Comparison of ENCODE assay signal across 10 mouse cellular contexts in the genomic region with DNA sequence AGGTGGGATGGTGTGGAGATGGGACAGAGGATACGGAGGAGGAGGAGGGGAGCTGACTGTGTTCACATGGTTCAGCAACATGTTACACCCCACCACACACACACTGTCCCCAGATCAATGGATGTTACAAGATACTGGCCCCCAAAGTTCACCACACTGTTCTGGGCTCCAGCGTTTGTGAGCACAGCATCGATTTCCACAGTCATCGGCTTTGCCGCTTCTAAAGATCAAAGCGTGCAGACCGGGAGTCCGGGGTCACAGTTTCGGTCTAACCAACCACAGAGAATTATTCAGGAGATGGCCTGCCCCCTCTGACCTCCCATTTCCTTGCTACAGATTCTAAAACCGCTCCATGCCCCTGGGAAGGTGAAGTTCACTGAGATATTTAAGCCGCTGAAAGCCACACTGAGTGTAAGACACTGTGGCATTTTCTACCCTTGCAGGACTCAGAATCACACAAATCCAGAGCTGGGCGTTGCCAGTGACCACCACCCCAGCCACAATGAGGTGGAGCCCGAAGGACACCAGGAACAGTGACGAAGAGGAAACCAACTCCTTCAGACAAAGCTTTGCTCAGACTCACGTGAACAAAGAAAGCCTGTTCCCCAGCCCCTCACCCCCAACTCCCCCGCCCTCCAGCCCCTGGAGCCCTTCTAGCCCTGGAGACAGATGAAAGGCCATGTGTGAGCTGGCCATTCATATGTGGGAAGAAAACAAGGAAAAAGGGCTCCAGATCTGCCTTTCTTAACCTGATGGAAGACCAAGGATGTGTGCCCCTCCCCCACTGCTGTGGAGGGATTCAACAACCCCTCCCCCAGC. TPM values are rescaled to one million over a fixed set of nuclear protein-coding genes. Genes with fewer than 3 reads are reported as not detected.
A peak's percentile ranks its signal among the peaks of the same experiment; 100 is the strongest.
DNase-seq lines count a peak whose midpoint lies in the region; ATAC-seq lines count a peak whose summit lies in the region.
"Had no signal": no experiment of that assay in that cellular context is flagged by ENCODE, and none has a peak within 500 bp of the region (broad histone marks: within the 10 kb centered on the region; RNA-seq: fewer than 3 reads in every experiment).

No protein-coding gene starts in this region.

- H3K27ac ChIP-seq in intestine, embryonic 16.5 days (ENCODE audit: low read length) = peak overlapping the region; percentile 63
- H3K27ac ChIP-seq in neural tube, embryonic 12.5 days = peak overlapping the region; percentile 66

- H3K27me3 ChIP-seq in intestine, embryonic 16.5 days (replicated peaks; ENCODE audit: control insufficient read depth, insufficient read depth, low read length) = no peaks in the 10 kb centered on the region
- H3K27me3 ChIP-seq in neural tube, embryonic 12.5 days (replicated peaks) = no peaks in the 10 kb centered on the region

- peak; percentile 72 for ATAC-seq in intestine, embryonic 16.5 days
- ATAC-seq in neural tube, embryonic 12.5 days (ENCODE audit: low FRiP score, low read depth) = peak; percentile 41
- no peak for ATAC-seq in megakaryocyte-erythroid progenitor cell, adult 5-6 weeks (replicated peaks; ENCODE audit: low FRiP score, low TSS enrichment, poor library complexity, severe bottlenecking)
- ATAC-seq in erythroid progenitor cell, adult 5-6 weeks (replicated peaks; ENCODE audit: low FRiP score, poor library complexity, severe bottlenecking) = no peak

- 52% methylated on average over 16 of the region's 16 CpGs for WGBS in intestine, embryonic 16.5 days
- 44% methylated on average over 16 of the region's 16 CpGs for WGBS in neural tube, embryonic 12.5 days

- DNase-seq in kidney, adult 18-20 months = peak; percentile 9
- no peak for DNase-seq in kidney, adult 11 months
- peak; percentile 67 for DNase-seq in embryo, embryonic 10.5 days (ENCODE audit: low spot score)
- no peak for DNase-seq in urinary bladder, postnatal 4 days (ENCODE audit: low spot score in 2 of 2)
- DNase-seq: lung, adult 18-20 months; right cerebral cortex, adult 18-20 months had no signal

- no peaks in the 10 kb centered on the region for H3K9me3 ChIP-seq in intestine, embryonic 16.5 days (ENCODE audit: control insufficient read depth, low read length)
- no peaks in the 10 kb centered on the region for H3K9me3 ChIP-seq in neural tube, embryonic 12.5 days

- no peak overlapping the region for H3K4me3 ChIP-seq in intestine, embryonic 16.5 days (ENCODE audit: low read length)
- H3K4me3 ChIP-seq in neural tube, embryonic 12.5 days = no peak overlapping the region

- H3K36me3 ChIP-seq in intestine, embryonic 16.5 days (ENCODE audit: control insufficient read depth, insufficient read depth, low read length) = no peaks in the 10 kb centered on the region
- H3K36me3 ChIP-seq in neural tube, embryonic 12.5 days = no peaks in the 10 kb centered on the region

- no peak overlapping the region for H3K9ac ChIP-seq in intestine, embryonic 16.5 days (ENCODE audit: low read depth, low read length)
- H3K9ac ChIP-seq in neural tube, embryonic 12.5 days = 0 out of 2 replicates have a peak overlapping the region, but pooled peaks have one; percentile 35

- peak overlapping the region; percentile 26; the same call in 1 of the 2 replicates for H3K4me2 ChIP-seq in intestine, embryonic 16.5 days (ENCODE audit: low read depth, low read length)
- H3K4me2 ChIP-seq in neural tube, embryonic 12.5 days (replicated peaks) = peak overlapping the region; percentile 33

- H3K4me1 ChIP-seq in intestine, embryonic 16.5 days (ENCODE audit: control insufficient read depth, insufficient read depth, low read length) = peaks cover 10% of the 10 kb centered on the region; the same call in 1 of the 2 replicates
- peaks cover 17% of the 10 kb centered on the region for H3K4me1 ChIP-seq in neural tube, embryonic 12.5 days

RNA-seq across cellular contexts. Expression of gene Gfra1, which starts 59.7 kb away (rescaled TPM):
- polyA plus RNA-seq in intestine, embryonic 16.5 days (2015; fragmentation: Nextera tagmentation; extraction: Ambion mirVana) = 12.9 and 13.3 TPM in 2 replicates
- 62.1 and 76.4 TPM in 2 replicates for polyA plus RNA-seq in neural tube, embryonic 12.5 days (2016; fragmentation: Nextera tagmentation; extraction: Ambion mirVana)
- total RNA-seq in megakaryocyte-erythroid progenitor cell, adult 5-6 weeks (2014; fragmentation: Nextera tagmentation) = 1.2 and 3.2 TPM in 2 replicates
- total RNA-seq in megakaryocyte-erythroid progenitor cell, adult 5-6 weeks (2017) = not detected in 2 replicates
- 2.5 and 5.9 TPM in 2 replicates for total RNA-seq in erythroid progenitor cell, adult 5-6 weeks (2015; ENCODE audit: low replicate concordance)
- total RNA-seq in erythroid progenitor cell, adult 5-6 weeks (2017; ENCODE audit: low replicate concordance) = 1.2 and 3.5 TPM in 2 replicates

Comparison
In these comparisons a context has a peak if more than half of its experiments do, and no peak if none do; other contexts are left out.
1. DNase-seq: peak in kidney, adult 18-20 months (single experiment) and embryo, embryonic 10.5 days (single experiment); none in kidney, adult 11 months (single experiment) and urinary bladder, postnatal 4 days (0 of 2).
2. ATAC-seq: peak in intestine, embryonic 16.5 days (single experiment) and neural tube, embryonic 12.5 days (single experiment); none in megakaryocyte-erythroid progenitor cell, adult 5-6 weeks (single experiment) and erythroid progenitor cell, adult 5-6 weeks (single experiment).